Mouse (Mus musculus) liver, adult 2 months (tissue): ENCODE results near the gene Zfp709. TPM values are rescaled to one million over a fixed set of nuclear protein-coding genes. Genes with fewer than 3 reads are reported as not detected.
"Not testable (repeated sequence)": the region's sequence is repeated elsewhere in the genome, so short reads cannot be mapped to it uniquely, and the experiment has no call there.

Experiments
- DNase-seq: peaks from one replicate; pipeline ENCODE4 v3.0.0-alpha.2; 2011; ENCODE audit warnings: low read depth, low spot score; ENCODE audit errors: extremely low read depth
- H3K27ac ChIP-seq: fragments of 200-500 bp; replicated peaks from 2 replicates; pipeline ENCODE4 v1.5.1; 2012; ENCODE audit warnings: low read depth, mild to moderate bottlenecking, control low read depth, inconsistent platforms, low read length; ENCODE audit not compliant: insufficient read depth
- H3K27me3 ChIP-seq: fragments of 200-500 bp; 2 replicates; pipeline ENCODE4 v1.6.1; 2012; ENCODE audit warnings: mild to moderate bottlenecking, moderate library complexity, low read length, inconsistent platforms; ENCODE audit not compliant: control insufficient read depth, insufficient read depth
- H3K36me3 ChIP-seq: fragments of 200-500 bp; 2 replicates; pipeline ENCODE4 v1.6.1; 2012; ENCODE audit warnings: low read length, inconsistent platforms; ENCODE audit not compliant: control insufficient read depth, insufficient read depth
- H3K4me1 ChIP-seq: fragments of 200-500 bp; 2 replicates; pipeline ENCODE4 v1.6.1; 2011; ENCODE audit warnings: low read length; ENCODE audit not compliant: control insufficient read depth, insufficient read depth
- H3K4me3 ChIP-seq: fragments of 200-500 bp; 2 replicates; pipeline ENCODE4 v1.5.1; 2011; ENCODE audit warnings: low read depth, mild to moderate bottlenecking, control low read depth, low read length, moderate library complexity; ENCODE audit not compliant: insufficient read depth
- H3K79me2 ChIP-seq: fragments of 200-500 bp; 2 replicates; pipeline ENCODE4 v1.6.1; 2012; ENCODE audit warnings: inconsistent platforms, mild to moderate bottlenecking, low read length, moderate library complexity; ENCODE audit not compliant: control insufficient read depth, insufficient read depth
- H3K9ac ChIP-seq: fragments of 200-500 bp; 2 replicates; pipeline ENCODE4 v1.6.1; 2012; ENCODE audit warnings: low read depth, mild to moderate bottlenecking, control low read depth, inconsistent platforms, low read length
- CTCF ChIP-seq: fragments of 200-500 bp; IDR thresholded peaks from 2 replicates; pipeline ENCODE4 v1.5.1; 2011; ENCODE audit warnings: low read depth, low read length, control low read depth
- POLR2A ChIP-seq: fragments of 200-500 bp; IDR thresholded peaks from 2 replicates; pipeline ENCODE4 v1.6.1; 2011; ENCODE audit warnings: low read length, control low read depth; ENCODE audit not compliant: insufficient read depth; ENCODE audit errors: extremely low read depth
- WGBS: fragments of 180-500 bp; shearing (Covaris S2); methylation state at CpG from one replicate; pipeline ENCODE4 v1.1.7; 2018; 5-methylcytosine and 5-hydroxymethylcytosine counted together
- polyA plus RNA-seq: library from polyadenylated mRNA; depleted of rRNA; stranded (reverse); fragments of >200 nt; gene quantifications from 2 replicates; pipeline ENCODE4 v1.2.3, GENCODE M21; 2012
- total RNA-seq: library from RNA; depleted of rRNA; stranded (reverse); fragments of >200 nt; gene quantifications from 2 replicates; pipeline ENCODE4 v1.2.3, GENCODE M21; 2014

Gene Zfp709
- total and polyA plus RNA-seq, 2 experiments: 0.18 to 3.1 TPM

DNA sequence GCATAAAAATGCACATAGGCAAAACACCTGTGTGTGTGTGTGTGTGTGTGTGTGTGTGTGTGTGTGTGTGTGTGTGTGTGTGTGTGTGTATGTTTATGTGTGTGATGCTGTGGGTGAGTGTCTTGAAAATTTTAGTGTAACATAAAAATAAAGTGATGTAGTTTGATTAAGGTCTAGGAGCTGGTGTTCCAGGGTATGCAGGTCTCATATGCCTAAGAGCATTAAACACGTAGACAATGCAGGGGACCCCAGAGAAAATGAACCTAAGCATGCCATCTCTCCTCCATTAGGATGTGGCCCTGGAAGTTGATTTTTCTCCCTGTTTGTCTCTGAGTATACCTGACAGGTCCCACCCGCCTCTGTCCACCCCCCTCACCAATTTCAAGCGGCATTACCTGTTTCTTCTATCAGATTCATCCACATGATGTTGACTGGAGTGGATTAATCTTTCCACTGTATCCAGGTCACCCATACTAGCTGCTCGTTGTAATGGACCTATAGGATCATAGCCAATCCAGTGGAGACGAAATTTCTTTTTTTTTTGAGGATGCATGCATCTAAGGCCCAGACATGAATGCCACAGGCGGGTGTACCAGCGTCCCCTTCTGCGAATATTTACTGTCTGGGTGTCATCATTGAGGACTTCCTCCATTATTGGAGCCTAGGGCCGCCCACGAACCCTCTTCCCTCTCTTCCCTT, 25.0 kb upstream of the Zfp709 start:
- H3K27me3 ChIP-seq, H3K4me1 ChIP-seq, H3K79me2 ChIP-seq, H3K9ac ChIP-seq, H3K36me3 ChIP-seq, H3K4me3 ChIP-seq, H3K27ac ChIP-seq, DNase-seq: not testable (repeated sequence)
- WGBS: 75% methylated on average over 9 of the region's 10 CpGs

DNA sequence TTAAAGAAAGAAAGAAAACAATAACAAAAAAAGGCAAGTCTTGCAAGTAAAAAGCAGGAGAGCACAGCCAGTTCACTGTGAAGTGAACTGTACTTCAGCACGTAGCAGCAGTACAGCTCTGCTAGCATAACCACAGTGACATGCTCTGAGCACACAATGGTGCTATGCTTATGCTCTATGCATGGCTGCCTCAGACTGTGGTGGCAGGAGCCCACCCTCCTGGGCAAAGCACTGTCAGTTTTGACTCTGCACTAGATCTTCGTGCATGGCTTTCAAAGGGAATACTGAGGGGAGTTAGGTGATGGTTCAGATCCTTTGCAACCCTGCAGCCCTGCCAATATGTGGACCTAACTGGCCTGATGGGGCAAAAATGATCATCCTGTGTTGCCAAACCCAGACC, 24.5 kb upstream of the Zfp709 start:
- H3K4me3 ChIP-seq, H3K79me2 ChIP-seq, H3K9ac ChIP-seq, H3K4me1 ChIP-seq, H3K27me3 ChIP-seq, H3K36me3 ChIP-seq, DNase-seq, H3K27ac ChIP-seq: not testable (repeated sequence)
- 80% methylated on average over 2 of the region's 2 CpGs for WGBS

DNA sequence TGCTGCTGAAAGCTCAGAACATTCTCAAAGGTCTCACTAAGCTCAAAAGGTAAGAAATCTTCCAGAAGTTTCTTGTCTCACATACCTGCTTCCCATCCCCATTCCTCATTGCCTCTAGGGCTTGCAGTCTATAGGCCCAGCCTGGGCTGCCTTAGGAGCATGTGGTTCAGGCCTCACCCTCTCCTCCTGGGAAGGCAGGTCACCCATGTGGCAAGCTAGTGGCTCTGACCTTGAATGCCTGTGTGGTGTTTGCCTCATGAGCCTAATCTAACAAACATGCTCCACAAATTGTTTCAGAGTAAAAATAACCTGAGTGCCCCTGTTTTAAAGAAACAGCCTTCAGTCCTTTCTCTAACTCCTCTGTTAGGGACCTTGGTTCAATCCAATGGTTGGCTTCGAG, 20.3 kb upstream of the Zfp709 start:
- H3K9ac ChIP-seq, H3K79me2 ChIP-seq, H3K27ac ChIP-seq, DNase-seq, H3K36me3 ChIP-seq, H3K27me3 ChIP-seq, H3K4me3 ChIP-seq, H3K4me1 ChIP-seq: not testable (repeated sequence)
- WGBS: 83% methylated on average over 1 of the region's 1 CpGs

DNA sequence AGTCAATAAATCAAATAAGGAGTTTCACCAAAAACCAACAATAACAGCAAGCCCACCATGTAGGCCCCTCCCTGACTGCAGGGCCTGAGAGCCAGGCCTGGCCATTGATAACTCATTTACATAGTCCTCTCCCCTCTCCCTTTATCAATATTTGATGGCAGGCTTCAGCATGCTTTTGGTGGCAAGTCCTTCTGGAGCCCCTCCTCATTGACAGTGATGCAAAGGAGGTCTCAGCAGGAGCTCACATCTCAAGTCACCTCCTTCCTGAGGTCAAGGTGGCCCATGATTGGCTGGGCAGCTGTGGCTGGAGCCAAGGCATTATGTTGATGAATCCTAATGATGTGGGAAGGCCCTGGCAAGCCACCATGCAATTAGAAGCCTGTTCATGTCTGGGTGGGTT, 19.8 kb upstream of the Zfp709 start:
- not testable (repeated sequence) for DNase-seq, H3K79me2 ChIP-seq, H3K4me3 ChIP-seq, H3K27me3 ChIP-seq, H3K36me3 ChIP-seq, H3K27ac ChIP-seq, H3K4me1 ChIP-seq, H3K9ac ChIP-seq

DNA sequence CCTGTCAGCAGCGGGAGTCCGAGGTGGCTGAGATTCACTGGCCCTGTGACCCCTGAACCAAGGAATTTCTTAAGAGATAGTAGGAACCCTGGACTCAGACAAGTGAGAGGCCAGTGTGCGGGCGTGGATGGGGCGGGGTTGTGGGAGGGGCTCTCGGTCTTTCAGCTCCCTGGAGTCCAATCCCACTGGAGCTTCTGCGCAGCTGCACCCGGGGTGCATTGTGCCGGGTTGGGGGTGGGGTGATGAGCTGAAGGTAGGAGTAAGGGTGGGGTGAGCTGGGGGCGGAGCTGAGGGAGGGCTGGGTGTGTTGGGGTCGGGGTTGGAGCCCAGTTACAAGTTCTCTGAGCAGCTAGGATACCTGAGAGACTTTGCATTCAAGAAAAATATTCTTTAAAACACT, 18.8 kb downstream of the Zfp709 start:
- DNase-seq, H3K9ac ChIP-seq, H3K27ac ChIP-seq, H3K4me1 ChIP-seq, H3K36me3 ChIP-seq, H3K79me2 ChIP-seq, H3K4me3 ChIP-seq, H3K27me3 ChIP-seq: not testable (repeated sequence)
- 48% methylated on average over 11 of the region's 11 CpGs for WGBS

DNA sequence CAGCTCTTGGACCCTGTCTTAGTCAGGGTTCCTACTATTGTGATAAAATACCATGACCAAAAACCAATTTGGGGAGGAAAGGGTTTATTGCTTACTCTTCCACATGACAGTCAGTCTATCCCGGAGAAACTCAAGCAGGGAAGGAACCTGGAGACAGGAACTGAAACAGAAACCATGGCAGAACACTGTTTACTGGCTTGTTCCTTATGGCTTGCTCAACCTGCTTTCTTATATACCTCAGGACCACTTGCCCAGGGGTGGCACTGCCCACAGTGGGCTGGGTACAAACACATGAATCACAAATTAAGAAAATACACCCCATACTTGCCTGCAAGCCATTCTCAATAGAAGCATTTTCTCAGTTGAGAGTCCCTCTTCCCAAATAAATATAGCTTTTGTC, 21.3 kb downstream of the Zfp709 start:
- not testable (repeated sequence) for H3K4me3 ChIP-seq, H3K27ac ChIP-seq, H3K9ac ChIP-seq, H3K4me1 ChIP-seq, H3K79me2 ChIP-seq, H3K27me3 ChIP-seq, H3K36me3 ChIP-seq, DNase-seq
- 50% methylated on average over 1 of the region's 1 CpGs for WGBS

DNA sequence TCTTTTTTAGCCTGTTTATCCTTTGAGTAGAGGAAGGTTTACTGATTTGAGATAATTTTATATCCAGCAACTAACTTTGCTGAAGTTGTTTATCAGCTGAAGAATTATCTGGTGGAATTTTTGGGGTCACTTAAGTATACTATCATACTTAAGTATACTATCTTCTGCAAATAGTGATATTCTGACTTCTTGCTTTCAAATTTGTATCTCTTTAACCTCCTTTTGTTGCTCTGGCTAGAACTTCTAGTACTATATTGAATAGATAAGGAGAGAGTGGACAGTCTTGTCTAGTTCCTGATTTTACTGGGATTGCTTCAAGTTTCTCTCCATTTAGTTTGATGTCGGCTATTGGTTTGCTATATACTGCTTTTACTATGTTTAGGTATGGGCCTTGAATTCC, 25.0 kb downstream of the Zfp709 start:
- 100% methylated on average over 1 of the region's 1 CpGs for WGBS
- TF ChIP-seq CTCF: no peak
- TF ChIP-seq POLR2A: no peak
- Histone ChIP-seq H3K9ac (no peak overlapping the region), H3K79me2 (no peaks in the 10 kb centered on the region), H3K27ac (no peak overlapping the region), H3K36me3 (no peaks in the 10 kb centered on the region), H3K4me1 (no peaks in the 10 kb centered on the region), H3K4me3 (no peak overlapping the region), H3K27me3 (no peaks in the 10 kb centered on the region)
- DNase-seq: no peak
